Mouse (Mus musculus): ENCODE results near the gene Arid1b.

DNA sequence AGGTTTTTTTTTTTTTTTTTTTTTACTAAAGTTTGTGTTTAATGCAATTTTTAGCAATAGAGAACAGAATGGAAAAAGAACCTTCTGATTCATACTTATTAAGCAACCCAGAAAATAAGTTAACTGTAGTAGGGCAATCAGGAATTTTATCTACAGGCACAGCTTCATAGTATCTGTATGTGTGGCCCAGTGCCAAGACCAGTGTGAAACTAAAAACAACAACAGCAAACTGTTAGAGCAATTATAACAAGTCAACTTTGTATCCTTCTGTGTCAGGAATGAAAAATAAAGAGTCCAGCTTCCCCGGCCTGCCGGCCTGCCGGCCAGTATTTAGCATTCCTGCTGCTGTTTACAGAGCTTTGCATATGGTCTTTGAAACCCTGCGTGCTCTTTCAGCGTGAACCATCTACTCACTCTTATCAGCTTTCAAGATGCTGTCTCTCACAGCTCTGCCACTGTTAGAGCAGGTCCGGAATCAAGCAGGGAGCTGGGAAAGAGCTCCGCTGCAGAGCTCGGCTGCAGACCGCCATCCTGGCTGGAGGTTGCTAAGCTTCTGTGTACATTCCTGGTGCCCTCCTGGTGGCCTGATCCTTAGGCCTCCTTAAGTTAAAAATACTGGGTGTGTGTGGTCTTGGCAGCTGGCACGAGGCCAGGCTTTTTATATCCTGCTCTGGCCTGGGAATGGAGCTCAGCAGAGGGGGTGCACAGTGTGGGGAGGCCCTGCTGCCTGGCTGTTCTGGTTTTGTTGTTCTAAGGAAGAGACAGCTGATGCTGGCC, 64.0 kb downstream of the Arid1b start:
- 0 out of 2 replicates have a peak, but pooled peaks have one; percentile 46 for TF ChIP-seq EP300 (IDR thresholded peaks at IDR 0.05; ENCODE audit: insufficient read depth, low read depth, low read length)
- TF ChIP-seq CTCF (IDR thresholded peaks at IDR 0.05), result peak; percentile 35

Data from heart, adult 2 months (tissue).